ENCODE assay signal across 27 mouse cellular contexts in genomic region chr11:104179804-104180203, GRCm38 (mm10). TPM values are rescaled to one million over a fixed set of nuclear protein-coding genes. Genes with fewer than 3 reads are reported as not detected.
DNase-seq lines count a peak whose midpoint lies in the region; ATAC-seq lines count a peak whose summit lies in the region.
"Had no signal": no experiment of that assay in that cellular context is flagged by ENCODE, and none has a peak within 500 bp of the region (broad histone marks: within the 10 kb centered on the region; RNA-seq: fewer than 3 reads in every experiment).

No protein-coding gene starts in this region.

- H3K4me2 ChIP-seq in forebrain, embryonic 15.5 days (replicated peaks), result no peak overlapping the region
- no peak overlapping the region for H3K4me2 ChIP-seq in forebrain, embryonic 11.5 days (ENCODE audit: low read depth, low read length, severe bottlenecking)
- no peak overlapping the region for H3K4me2 ChIP-seq in midbrain, embryonic 13.5 days (replicated peaks)
- no peak overlapping the region for H3K4me2 ChIP-seq in intestine, embryonic 16.5 days (ENCODE audit: low read depth, low read length)
- H3K4me2 ChIP-seq: midbrain, embryonic 12.5 days had no signal

- no peak overlapping the region for H3K27ac ChIP-seq in forebrain, embryonic 15.5 days (replicated peaks)
- no peak overlapping the region for H3K27ac ChIP-seq in forebrain, embryonic 11.5 days (ENCODE audit: low read depth, low read length)
- H3K27ac ChIP-seq in midbrain, embryonic 13.5 days, result no peak overlapping the region
- H3K27ac ChIP-seq in midbrain, embryonic 10.5 days (replicated peaks), result no peak overlapping the region
- no peak overlapping the region for H3K27ac ChIP-seq in intestine, embryonic 16.5 days (ENCODE audit: low read length)
- H3K27ac ChIP-seq: heart, embryonic 10.5 days; left cerebral cortex, adult 2 months; limb, embryonic 10.5 days; midbrain, embryonic 12.5 days had no signal

- WGBS in forebrain, embryonic 15.5 days, result 31% methylated on average over 5 of the region's 5 CpGs
- WGBS in forebrain, embryonic 11.5 days, result 77% methylated on average over 5 of the region's 5 CpGs
- WGBS in midbrain, embryonic 13.5 days, result 68% methylated on average over 5 of the region's 5 CpGs
- WGBS in midbrain, embryonic 10.5 days, result 82% methylated on average over 5 of the region's 5 CpGs
- WGBS in intestine, embryonic 16.5 days, result 69% methylated on average over 5 of the region's 5 CpGs

- H3K9me3 ChIP-seq in forebrain, embryonic 15.5 days, result no peaks in the 10 kb centered on the region
- no peaks in the 10 kb centered on the region for H3K9me3 ChIP-seq in forebrain, embryonic 11.5 days (ENCODE audit: control insufficient read depth, low read length)
- no peaks in the 10 kb centered on the region for H3K9me3 ChIP-seq in midbrain, embryonic 13.5 days
- no peaks in the 10 kb centered on the region for H3K9me3 ChIP-seq in midbrain, embryonic 10.5 days (replicated peaks)
- H3K9me3 ChIP-seq in intestine, embryonic 16.5 days (ENCODE audit: control insufficient read depth, low read length), result no peaks in the 10 kb centered on the region
- H3K9me3 ChIP-seq: heart, embryonic 10.5 days; limb, embryonic 10.5 days; midbrain, embryonic 12.5 days had no signal

- 0 out of 2 replicates have a peak, but pooled peaks cover 3% of the 10 kb centered on the region for H3K4me1 ChIP-seq in forebrain, embryonic 15.5 days
- H3K4me1 ChIP-seq in forebrain, embryonic 11.5 days (replicated peaks; ENCODE audit: control insufficient read depth, insufficient read depth, low read length), result no peaks in the 10 kb centered on the region
- no peaks in the 10 kb centered on the region; the same call in 1 of the 2 replicates for H3K4me1 ChIP-seq in midbrain, embryonic 13.5 days (replicated peaks)
- peaks cover 5% of the 10 kb centered on the region; the same call in 1 of the 2 replicates for H3K4me1 ChIP-seq in midbrain, embryonic 10.5 days
- H3K4me1 ChIP-seq in intestine, embryonic 16.5 days (ENCODE audit: control insufficient read depth, insufficient read depth, low read length), result no peaks in the 10 kb centered on the region
- H3K4me1 ChIP-seq: heart, embryonic 10.5 days; midbrain, embryonic 12.5 days had no signal

- no peak overlapping the region for H3K9ac ChIP-seq in forebrain, embryonic 15.5 days (replicated peaks)
- no peak overlapping the region for H3K9ac ChIP-seq in forebrain, embryonic 11.5 days (ENCODE audit: low read length)
- no peak overlapping the region for H3K9ac ChIP-seq in midbrain, embryonic 13.5 days (replicated peaks)
- H3K9ac ChIP-seq in intestine, embryonic 16.5 days (ENCODE audit: low read depth, low read length), result no peak overlapping the region
- H3K9ac ChIP-seq: midbrain, embryonic 12.5 days had no signal

- H3K27me3 ChIP-seq in forebrain, embryonic 15.5 days, result no peaks in the 10 kb centered on the region; the same call in 1 of the 2 replicates
- H3K27me3 ChIP-seq in forebrain, embryonic 11.5 days (ENCODE audit: control insufficient read depth, insufficient read depth, low read length), result no peaks in the 10 kb centered on the region
- no peaks in the 10 kb centered on the region for H3K27me3 ChIP-seq in midbrain, embryonic 13.5 days
- no peaks in the 10 kb centered on the region for H3K27me3 ChIP-seq in midbrain, embryonic 10.5 days (ENCODE audit: low read depth, poor library complexity, severe bottlenecking)
- no peaks in the 10 kb centered on the region for H3K27me3 ChIP-seq in intestine, embryonic 16.5 days (replicated peaks; ENCODE audit: control insufficient read depth, insufficient read depth, low read length)
- H3K27me3 ChIP-seq: midbrain, embryonic 12.5 days had no signal

- no peak for DNase-seq in forebrain, embryonic 11.5 days (ENCODE audit: low spot score)
- no peak for DNase-seq in midbrain, embryonic 10.5 days (ENCODE audit: low spot score)
- peak; percentile 50 for DNase-seq in MN1 (ENCODE audit: low spot score)
- peak; percentile 70 for DNase-seq in Muller cell, postnatal 12 days (ENCODE audit: inconsistent ontology term)
- DNase-seq in adrenal gland, adult (ENCODE audit: inconsistent age in 2 of 2, low spot score in 1 of 2), result no peak
- DNase-seq: adrenal gland, postnatal 25 days; gastrocnemius, postnatal 10 days; heart, postnatal 4 days; kidney, adult 8-10 months; kidney, postnatal 10 days; liver; thymus, postnatal 25 days had no signal

- ATAC-seq in forebrain, embryonic 15.5 days (replicated peaks), result peak; percentile 68; the same call in 1 of the 2 replicates
- no peak for ATAC-seq in forebrain, embryonic 11.5 days (replicated peaks; ENCODE audit: low FRiP score)
- ATAC-seq in midbrain, embryonic 13.5 days, result peak; percentile 58; the same call in 1 of the 2 replicates
- ATAC-seq in intestine, embryonic 16.5 days, result no peak
- ATAC-seq: lung, postnatal 0 days had no signal

- H3K4me3 ChIP-seq in forebrain, embryonic 15.5 days, result no peak overlapping the region
- H3K4me3 ChIP-seq in forebrain, embryonic 11.5 days (ENCODE audit: low read depth, low read length), result no peak overlapping the region
- no peak overlapping the region for H3K4me3 ChIP-seq in midbrain, embryonic 13.5 days (replicated peaks)
- no peak overlapping the region for H3K4me3 ChIP-seq in midbrain, embryonic 10.5 days
- no peak overlapping the region for H3K4me3 ChIP-seq in intestine, embryonic 16.5 days (ENCODE audit: low read length)
- H3K4me3 ChIP-seq: heart, embryonic 10.5 days; left cerebral cortex, adult 2 months; limb, embryonic 10.5 days; midbrain, embryonic 12.5 days; myocyte had no signal

- H3K36me3 ChIP-seq in forebrain, embryonic 15.5 days, result no peaks in the 10 kb centered on the region
- no peaks in the 10 kb centered on the region for H3K36me3 ChIP-seq in forebrain, embryonic 11.5 days (ENCODE audit: control insufficient read depth, insufficient read depth, low read length)
- H3K36me3 ChIP-seq in midbrain, embryonic 13.5 days, result no peaks in the 10 kb centered on the region
- H3K36me3 ChIP-seq in midbrain, embryonic 10.5 days, result no peaks in the 10 kb centered on the region
- H3K36me3 ChIP-seq in intestine, embryonic 16.5 days (ENCODE audit: control insufficient read depth, insufficient read depth, low read length), result no peaks in the 10 kb centered on the region
- H3K36me3 ChIP-seq: heart, embryonic 10.5 days; limb, embryonic 10.5 days; midbrain, embryonic 12.5 days had no signal

RNA-seq across cellular contexts. Expression of gene Sppl2c, which starts 6.3 kb away (rescaled TPM):
- not detected in 2 replicates for polyA plus RNA-seq in forebrain, embryonic 15.5 days (2015; fragmentation: Nextera tagmentation; extraction: Ambion mirVana)
- not detected in 2 replicates for polyA plus RNA-seq in forebrain, embryonic 11.5 days (2014; fragmentation: Nextera tagmentation; extraction: Ambion mirVana)
- polyA plus RNA-seq in midbrain, embryonic 13.5 days (2015; fragmentation: Nextera tagmentation; extraction: Ambion mirVana), result not detected in 2 replicates
- not detected in 2 replicates for polyA plus RNA-seq in midbrain, embryonic 10.5 days (2016; fragmentation: Nextera tagmentation; extraction: Ambion mirVana)
- not detected in 2 replicates for polyA plus RNA-seq in intestine, embryonic 16.5 days (2015; fragmentation: Nextera tagmentation; extraction: Ambion mirVana)
- polyA plus RNA-seq: C2C12; embryonic facial prominence, embryonic 14.5 days; heart, embryonic 10.5 days; heart, embryonic 16.5 days; intestine, embryonic 14.5 days; limb, embryonic 10.5 days; liver, embryonic 16.5 days; lung, postnatal 0 days; midbrain, embryonic 12.5 days; myocyte; stomach, embryonic 14.5 days had no signal

RNA-seq across cellular contexts. Expression of gene Crhr1, which starts 47.1 kb away (rescaled TPM):
- polyA plus RNA-seq in forebrain, embryonic 15.5 days (2015; fragmentation: Nextera tagmentation; extraction: Ambion mirVana), result 4.1 and 4.2 TPM in 2 replicates
- polyA plus RNA-seq in forebrain, embryonic 11.5 days (2014; fragmentation: Nextera tagmentation; extraction: Ambion mirVana), result 0.24 TPM in 1 of 2 replicates, not detected in the other
- 2.2 and 2.3 TPM in 2 replicates for polyA plus RNA-seq in midbrain, embryonic 13.5 days (2015; fragmentation: Nextera tagmentation; extraction: Ambion mirVana)
- 0.10 and 0.12 TPM in 2 replicates for polyA plus RNA-seq in midbrain, embryonic 10.5 days (2016; fragmentation: Nextera tagmentation; extraction: Ambion mirVana)
- 0.12 TPM in 1 of 2 replicates, not detected in the other for polyA plus RNA-seq in intestine, embryonic 16.5 days (2015; fragmentation: Nextera tagmentation; extraction: Ambion mirVana)
- polyA plus RNA-seq: C2C12; heart, embryonic 16.5 days; liver, embryonic 16.5 days; lung, postnatal 0 days; myocyte had no signal

RNA-seq across cellular contexts. Expression of gene Mapt, which starts 51.4 kb away (rescaled TPM):
- polyA plus RNA-seq in forebrain, embryonic 15.5 days (2015; fragmentation: Nextera tagmentation; extraction: Ambion mirVana), result 672 and 718 TPM in 2 replicates
- polyA plus RNA-seq in forebrain, embryonic 11.5 days (2014; fragmentation: Nextera tagmentation; extraction: Ambion mirVana), result 33.0 and 43.1 TPM in 2 replicates
- polyA plus RNA-seq in midbrain, embryonic 13.5 days (2015; fragmentation: Nextera tagmentation; extraction: Ambion mirVana), result 537 and 610 TPM in 2 replicates
- polyA plus RNA-seq in midbrain, embryonic 10.5 days (2016; fragmentation: Nextera tagmentation; extraction: Ambion mirVana), result 23.7 and 47.2 TPM in 2 replicates
- 13.6 and 15.8 TPM in 2 replicates for polyA plus RNA-seq in intestine, embryonic 16.5 days (2015; fragmentation: Nextera tagmentation; extraction: Ambion mirVana)

Comparison
In these comparisons a context has a peak if more than half of its experiments do, and no peak if none do; other contexts are left out.
1. ATAC-seq: peak in forebrain, embryonic 15.5 days (single experiment) and midbrain, embryonic 13.5 days (single experiment); none in forebrain, embryonic 11.5 days (single experiment) and intestine, embryonic 16.5 days (single experiment).
2. RNA of gene Mapt, which starts 51.4 kb away (polyA plus RNA-seq): 672 to 718 TPM in forebrain, embryonic 15.5 days and 537 to 610 TPM in midbrain, embryonic 13.5 days; 33.0 to 43.1 TPM in forebrain, embryonic 11.5 days, 23.7 to 47.2 TPM in midbrain, embryonic 10.5 days and 13.6 to 15.8 TPM in intestine, embryonic 16.5 days; every median in the first group is over 10 times any median in the second.
3. DNase-seq: peak in MN1 (single experiment) and Muller cell, postnatal 12 days (single experiment); none in forebrain, embryonic 11.5 days (single experiment), midbrain, embryonic 10.5 days (single experiment) and adrenal gland, adult (0 of 2).